Mouse (Mus musculus) embryo, embryonic 11.5 days (tissue): ENCODE data around the gene Mief2.

Experiments
- DNase-seq: peaks from one replicate; pipeline ENCODE4 v3.0.0-alpha.2; 2012; ENCODE audit warnings: low read depth, low spot score

Mief2 gene

DNA sequence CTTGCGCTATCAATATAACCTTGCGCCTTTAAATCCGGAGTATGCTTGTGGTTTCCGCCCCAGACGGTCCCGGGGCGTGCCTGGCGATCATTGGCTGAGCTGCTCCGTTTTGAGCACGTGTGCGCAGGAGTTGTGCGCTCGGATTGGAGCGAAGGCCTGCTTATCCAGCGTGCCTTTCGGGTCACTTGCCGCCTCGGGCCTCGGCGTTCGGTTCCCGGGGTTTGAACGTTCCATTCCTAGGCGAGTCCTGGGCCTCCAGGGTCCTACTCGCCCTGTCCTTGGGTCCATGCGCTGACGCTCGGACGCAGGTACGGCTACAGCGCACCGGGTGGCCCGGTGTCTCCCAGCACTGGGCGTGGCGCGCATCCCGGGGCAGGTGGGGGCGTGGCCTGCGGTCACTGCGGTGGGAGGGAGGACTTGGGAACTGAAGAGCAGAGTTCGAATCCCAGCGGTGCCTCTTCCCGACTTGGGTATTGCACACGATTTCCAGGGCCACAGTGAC lies at the start of gene Mief2:
Gene Mief2, plus strand, starts transcription at position 139 of the 502 bp plus-strand sequence.
- peak; percentile 90 for DNase-seq

DNA sequence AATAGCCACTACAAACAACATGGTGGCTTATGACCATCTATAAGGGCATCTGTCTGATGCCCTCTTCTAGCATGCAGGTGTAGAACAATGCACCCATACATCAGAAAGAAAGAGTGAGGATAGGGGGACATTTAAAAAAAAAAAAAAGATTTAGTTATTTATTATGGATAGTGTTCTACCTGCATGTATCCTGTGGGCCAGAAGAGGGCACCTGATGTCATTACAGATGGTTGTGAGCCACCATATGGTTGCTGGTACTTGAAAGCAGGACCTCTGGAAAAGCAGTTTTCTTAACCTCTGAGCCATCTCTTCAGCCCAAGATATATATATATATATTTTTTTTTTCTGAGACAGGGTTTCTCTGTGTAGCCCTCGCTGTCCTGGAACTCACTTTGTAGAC lies 32.0 kb upstream of the Mief2 start:
- DNase-seq: no peak

DNA sequence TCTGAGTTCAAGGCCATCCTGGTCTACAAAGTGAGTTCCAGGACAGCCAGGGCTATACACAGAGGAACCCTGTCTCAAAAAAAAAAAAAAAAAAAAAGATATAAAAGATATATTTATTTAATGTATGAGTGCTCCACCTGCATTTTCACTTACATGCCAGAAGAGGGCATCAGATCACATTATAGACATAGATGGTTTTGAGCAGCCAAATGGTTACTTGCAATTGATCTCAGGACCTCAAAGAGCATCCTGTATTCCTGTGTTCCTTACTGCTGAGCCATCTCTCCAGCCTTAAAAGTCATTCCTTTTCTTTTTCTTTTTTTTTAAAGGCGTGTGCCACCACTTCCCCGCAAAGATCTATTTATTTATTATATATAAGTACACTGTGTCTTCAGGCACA lies 30.6 kb upstream of the Mief2 start:
- no peak for DNase-seq

DNA sequence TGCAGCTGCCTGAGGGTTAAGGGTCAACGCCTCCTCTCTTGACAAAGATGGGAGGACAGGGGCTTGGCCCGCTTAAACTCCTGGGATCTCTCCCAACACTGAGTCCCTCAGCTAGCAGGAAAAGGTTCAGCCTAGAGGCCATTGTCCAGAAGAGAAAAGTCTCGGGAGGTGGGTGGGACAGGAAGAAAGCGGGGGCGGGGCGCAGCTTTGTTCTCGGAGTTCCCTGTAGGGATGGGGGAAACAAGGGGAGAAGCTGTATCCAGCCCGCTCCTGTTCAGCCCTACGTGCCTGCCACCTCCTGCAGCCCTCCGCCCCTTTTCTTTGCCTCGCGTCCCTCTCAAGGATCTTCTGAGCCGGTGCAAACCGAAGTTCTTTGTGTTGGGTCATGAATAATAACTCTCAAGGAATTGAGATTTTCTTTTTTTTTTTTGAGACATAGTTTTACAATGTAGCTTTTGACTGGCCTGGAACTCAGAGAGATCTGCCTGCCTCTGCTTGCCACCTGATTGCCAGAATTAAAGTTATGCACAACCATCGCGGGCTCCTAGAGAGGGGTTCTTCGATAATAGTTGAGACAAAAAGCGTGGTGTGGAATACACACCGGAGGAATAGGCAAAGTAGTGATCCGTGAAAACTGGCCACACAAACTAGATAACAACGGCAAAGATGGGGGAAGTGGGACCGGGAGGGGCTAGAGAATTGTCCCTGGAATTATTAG lies 29.2 kb upstream of the Mief2 start:
- peak; percentile 52 for DNase-seq

DNA sequence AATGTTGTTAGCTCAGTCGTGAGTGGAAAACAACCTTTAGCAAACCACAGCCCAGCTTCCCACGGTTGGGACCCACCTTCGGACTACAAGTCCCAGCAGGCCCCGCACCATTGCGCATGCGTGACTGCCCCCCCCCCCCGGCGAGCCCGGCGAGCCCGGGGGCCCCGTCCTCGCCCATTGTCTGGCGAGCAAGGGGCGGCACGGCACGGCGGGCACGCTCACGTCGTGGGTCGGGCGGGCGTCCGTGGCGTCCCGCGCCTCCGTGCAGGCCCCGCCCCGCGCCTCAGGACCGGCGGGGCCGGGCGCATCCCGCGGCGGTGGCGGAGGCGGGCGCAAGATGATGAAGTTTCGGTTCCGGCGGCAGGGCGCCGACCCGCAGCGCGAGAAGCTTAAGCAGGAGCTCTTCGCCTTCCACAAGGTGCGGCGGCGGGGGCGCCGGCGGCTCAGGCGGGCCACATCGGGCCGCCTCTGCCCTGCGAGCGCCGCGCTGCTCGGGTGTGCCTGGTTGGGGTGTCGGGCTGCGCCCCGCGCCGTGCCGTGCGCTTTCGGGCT lies 28.6 kb upstream of the Mief2 start, which contains the start of gene Llgl1:
Gene Llgl1, plus strand, starts transcription at position 200 of the 552 bp plus-strand sequence.
- peak; percentile 90 for DNase-seq

DNA sequence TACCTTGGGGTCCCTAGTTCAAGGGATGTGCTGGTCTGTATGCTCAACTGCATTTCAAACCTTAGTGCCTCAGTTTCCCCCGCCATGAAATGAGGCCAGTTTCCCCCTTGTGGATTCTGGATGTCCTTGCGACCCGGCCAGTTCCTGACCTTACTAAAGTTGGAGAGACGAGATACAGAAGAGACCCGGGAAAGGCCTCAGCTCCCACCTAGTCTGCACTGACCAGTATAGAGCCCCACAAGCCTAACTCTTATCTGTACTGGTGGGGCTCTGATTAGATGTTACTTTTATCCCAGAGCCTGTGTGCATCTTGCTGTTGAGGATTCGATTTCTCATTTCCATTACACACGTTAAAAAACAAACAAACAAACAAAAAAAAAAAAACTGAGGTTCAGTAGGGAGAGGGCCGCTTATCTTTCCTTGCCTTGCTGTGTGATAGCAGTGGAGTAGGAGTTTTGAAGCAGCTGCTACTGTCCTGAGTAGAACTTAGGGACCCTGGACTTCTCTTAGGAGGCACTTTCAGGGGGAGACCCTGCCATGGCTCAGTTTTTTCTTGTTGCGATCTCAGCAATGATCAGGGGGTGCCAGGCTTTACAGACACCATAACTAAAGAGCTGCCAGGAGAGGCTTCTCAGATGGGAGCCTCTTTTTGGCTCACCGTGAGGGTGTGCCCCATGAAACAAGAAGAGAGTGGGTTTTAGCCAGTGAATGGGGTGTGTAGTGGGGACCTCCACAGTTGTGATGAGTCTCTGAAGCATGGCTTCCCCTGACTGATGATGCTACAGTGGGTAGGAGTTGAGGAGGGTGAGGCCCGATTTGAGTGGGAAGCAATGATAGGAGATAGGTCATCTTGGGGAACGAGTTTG lies 27.6 kb upstream of the Mief2 start:
- DNase-seq: no peak

DNA sequence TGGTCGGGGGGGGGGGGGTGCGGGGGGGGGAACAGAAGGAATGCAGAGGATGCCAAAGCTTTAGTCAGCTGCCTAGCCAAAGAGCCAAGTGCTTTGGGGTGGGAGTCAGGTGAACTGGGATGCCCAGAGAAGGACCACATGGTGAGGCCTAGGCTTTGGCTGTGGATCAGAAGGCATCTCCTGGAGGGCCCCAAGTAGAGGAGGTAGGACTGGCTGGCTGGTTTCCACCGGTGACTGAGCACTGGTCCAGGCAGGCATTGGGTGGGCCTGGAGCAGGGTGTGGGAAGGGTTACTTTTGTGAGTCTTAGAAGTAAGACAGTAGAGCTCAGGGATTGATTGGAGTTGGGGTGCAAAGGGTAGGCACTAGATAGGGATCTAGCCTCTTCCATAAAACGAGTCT lies 26.6 kb upstream of the Mief2 start:
- DNase-seq: no peak

DNA sequence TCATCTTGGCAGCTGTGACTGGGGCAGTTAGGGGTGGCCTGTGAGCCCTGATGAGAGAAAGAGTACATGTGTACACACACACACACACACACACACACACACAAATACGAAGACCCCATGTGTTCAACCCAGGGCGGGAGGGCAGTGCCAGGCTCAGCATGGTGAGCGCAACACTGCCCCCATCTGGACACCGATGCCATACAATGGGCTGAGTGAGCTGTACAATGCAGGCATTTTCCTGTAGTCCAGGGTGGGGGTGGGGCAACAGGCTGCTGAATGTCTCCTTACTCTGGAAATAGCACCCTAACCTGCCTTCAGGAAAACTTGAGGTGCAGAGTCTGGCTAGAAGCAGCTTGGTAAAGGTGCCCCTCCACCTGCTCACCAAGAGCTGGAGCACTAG lies 25.1 kb upstream of the Mief2 start:
- peak; percentile 54 for DNase-seq

DNA sequence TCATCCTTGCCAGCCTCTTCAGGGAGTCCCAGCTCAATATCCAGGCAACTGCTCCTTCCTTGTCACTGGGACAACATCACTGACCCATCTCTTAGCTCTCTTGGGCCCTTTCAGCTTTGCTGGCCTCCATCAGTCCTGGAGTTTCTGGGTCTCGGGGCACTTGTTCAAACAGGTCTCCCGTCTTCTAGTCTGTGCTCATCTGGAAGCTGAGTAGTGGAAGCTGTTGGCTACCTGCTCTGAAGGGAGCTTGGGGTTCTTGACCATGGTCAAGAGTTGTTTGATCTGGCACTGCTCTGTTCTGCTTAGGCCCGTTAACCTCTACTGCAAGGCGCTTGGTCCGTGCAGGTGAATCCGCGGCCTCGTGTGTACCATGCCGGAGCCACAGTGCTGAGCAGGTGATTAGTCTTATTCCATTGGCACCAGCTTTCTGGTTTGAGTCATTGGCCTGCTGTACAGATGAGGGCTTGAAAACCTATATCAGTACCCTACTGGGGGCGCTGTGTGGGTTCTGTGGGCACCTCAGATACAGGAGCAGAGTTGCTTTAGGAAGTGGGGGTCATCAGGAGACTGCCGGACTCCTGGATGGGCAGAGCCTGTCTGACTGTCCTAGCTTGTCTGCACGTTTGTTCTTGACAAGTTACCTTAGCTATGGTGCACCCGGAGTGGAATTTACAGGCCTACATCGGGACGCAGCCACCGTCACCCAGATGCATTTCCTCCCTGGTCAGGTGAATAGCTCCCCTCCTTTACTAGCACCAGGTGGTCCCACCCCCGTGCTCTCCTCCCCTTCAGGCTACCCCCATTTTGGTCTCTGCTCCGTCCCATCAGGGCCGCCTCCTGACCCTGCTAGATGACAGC lies 23.9 kb upstream of the Mief2 start:
- DNase-seq: no peak

DNA sequence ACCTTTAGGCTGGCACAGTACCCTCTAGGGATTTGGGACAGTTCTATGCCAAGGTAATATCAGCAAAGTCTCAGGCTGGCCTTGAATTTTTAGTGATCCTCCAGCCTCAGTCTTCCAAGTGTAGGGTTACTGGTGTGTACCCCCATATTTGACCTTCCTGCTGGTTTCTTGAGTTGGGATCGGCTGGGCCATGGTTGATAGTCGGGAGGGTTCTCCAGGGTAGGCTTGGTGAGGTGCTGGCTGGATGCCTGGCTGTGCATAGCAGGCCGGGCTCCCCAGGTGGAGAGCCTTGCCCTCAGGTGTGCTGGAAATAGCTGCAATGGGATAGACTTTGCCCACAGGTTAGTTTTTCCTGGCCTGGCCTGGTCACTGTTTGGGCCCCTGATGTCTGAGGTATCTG lies 22.9 kb upstream of the Mief2 start:
- DNase-seq: no peak

DNA sequence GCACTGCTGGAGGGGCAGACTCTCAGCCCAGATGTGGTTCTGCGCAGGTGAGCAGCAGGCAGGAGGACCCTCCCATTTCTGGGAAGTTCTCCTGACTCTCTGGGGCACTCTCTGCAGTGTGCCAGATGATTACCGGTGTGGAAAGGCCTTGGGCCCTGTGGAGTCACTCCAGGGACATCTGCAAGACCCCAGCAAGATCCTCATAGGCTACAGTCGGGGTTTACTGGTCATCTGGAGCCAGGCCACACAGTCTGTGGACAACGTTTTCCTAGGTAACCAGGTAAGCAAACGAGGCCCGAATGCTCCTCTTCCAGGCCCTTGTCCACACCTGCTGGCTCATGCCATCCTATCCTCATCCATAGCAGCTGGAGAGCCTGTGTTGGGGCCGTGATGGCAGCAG lies 22.1 kb upstream of the Mief2 start:
- no peak for DNase-seq

DNA sequence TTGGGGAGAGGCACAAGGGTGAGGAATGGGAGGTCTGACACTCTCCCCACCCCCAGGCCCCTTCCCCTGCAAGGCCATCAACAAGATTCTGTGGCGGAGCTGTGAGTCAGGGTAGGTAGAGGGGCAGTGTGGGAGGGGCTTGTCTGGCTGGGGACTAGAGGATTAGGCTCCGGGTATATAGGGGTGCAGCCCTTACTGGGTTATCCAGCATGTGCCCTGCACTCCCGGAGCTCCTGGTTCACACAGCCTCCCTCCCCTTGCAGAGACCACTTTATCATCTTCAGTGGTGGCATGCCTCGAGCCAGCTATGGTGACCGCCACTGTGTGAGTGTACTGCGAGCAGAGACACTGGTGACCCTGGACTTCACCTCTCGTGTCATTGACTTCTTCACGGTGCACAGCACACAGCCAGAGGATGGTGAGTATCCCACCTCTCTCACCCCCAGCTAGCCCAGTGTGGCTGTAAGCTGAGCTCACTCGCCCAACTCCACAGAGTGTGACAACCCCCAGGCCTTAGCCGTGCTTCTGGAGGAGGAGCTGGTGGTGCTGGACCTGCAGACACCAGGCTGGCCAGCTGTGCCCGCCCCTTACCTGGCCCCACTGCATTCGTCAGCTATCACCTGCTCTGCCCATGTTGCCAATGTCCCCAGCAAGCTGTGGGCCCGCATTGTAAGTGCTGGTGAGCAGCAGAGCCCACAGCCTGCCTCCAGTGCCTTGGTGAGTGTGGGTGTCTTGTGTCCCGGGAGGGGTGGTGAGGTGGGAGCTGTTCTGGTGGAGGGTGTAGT lies 21.3 kb upstream of the Mief2 start:
- DNase-seq: no peak

DNA sequence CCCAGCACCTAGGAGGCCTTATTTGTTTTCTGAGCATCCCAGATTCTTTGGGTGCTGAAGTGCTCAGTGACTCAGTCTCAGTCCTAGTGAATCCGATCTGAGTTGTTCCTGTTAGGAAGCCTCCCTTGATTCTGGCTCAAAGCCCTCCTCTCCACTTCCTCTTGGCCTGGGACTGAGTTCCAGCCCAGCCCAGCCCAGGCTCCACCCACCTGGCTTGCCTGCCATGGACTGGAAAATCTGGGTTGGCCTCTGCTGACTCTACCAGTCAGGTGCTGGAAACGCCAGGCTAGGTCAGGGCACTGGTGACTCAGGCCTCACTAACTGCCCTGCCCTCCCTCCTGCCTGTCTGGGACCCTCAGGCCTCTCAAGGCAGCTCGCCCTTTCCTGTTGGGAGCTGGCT lies 20.5 kb upstream of the Mief2 start:
- no peak for DNase-seq

DNA sequence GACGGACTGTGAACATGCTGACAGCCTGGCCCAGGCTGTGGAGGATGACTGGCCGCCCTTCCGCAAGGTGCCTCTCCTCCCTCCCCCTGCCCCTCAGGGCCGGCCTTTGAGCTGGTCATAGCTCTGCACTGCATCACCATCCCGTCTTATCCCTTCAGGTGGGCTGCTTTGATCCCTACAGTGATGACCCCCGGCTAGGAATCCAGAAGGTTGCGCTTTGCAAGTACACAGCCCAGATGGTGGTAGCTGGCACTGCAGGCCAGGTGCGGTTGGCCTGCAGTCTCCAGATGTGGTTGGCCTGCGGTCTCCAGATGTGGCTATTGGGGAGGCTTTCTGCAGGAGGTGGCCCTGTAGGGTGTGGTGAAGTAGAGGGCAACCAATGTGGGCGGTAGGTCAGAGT lies 19.6 kb upstream of the Mief2 start:
- DNase-seq: no peak

DNA sequence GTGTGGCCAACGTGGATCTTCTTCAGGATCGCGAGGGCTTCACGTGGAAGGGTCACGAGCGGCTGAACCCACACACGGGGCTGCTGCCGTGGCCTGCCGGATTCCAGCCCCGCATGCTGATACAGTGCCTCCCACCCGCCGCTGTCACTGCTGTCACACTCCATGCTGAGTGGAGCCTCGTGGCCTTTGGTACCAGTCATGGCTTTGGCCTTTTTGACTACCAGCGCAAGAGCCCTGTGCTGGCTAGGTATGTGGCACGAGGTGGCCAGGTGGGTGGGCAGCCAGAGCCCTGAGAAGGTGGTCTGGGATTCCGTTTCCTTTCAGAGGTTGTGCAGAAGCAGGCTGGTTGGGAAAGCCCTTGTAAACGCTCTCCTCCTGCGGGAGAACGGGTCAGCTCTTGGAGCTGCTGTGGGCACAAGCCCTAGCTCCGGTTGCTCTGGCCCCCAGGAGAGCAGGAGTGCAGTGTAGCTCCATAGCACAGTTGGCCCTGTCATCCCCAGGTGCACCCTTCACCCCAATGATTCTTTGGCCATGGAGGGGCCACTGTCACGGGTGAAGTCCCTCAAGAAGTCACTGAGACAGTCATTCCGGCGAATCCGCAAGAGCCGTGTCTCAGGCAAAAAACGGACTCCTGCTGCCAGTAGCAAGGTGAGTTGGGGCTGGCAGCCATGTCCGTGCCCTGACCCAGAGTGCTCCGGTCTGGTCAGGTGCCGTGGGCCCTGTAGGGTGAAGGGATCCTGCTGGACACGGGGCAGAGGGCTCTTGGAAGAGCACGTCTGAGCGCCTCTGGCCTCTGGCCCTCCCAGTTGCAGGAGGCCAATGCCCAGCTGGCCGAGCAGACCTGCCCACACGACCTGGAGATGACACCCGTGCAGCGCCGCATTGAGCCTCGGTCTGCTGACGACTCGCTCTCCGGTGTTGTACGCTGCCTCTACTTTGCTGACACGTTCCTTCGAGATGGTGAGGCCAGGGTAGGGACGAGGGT lies 18.4 kb upstream of the Mief2 start:
- no peak for DNase-seq

DNA sequence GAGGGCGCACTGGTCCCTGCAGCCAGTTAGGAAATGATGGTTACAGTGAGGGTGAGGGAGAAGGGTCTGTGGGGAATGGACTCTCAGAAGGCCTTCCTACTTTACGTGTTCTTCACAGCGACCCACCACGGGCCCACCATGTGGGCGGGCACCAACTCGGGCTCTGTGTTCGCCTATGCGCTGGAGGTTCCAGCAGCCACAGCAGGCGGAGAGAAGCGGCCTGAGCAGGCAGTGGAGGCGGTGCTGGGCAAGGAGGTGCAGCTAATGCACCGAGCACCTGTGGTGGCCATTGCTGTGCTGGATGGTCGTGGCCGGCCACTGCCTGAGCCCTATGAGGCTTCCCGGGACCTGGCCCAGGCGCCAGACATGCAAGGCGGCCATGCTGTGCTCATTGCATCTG lies 17.0 kb upstream of the Mief2 start:
- no peak for DNase-seq

DNA sequence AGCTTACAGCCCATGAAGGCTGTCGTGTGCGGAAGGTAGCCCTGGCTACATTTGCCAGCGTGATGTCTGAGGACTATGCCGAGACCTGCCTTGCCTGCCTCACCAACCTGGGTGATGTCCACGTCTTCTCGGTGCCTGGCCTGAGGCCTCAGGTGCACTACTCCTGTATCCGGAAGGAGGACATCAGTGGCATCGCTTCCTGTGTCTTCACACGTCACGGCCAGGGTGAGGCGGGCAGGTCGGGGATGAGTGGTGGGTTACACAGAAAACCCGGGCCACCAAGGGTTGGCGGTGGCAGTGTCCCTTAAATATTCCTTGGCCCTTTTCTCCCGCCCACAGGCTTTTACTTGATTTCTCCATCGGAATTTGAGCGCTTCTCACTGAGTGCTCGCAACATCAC lies 16.2 kb upstream of the Mief2 start:
- DNase-seq: no peak

DNA sequence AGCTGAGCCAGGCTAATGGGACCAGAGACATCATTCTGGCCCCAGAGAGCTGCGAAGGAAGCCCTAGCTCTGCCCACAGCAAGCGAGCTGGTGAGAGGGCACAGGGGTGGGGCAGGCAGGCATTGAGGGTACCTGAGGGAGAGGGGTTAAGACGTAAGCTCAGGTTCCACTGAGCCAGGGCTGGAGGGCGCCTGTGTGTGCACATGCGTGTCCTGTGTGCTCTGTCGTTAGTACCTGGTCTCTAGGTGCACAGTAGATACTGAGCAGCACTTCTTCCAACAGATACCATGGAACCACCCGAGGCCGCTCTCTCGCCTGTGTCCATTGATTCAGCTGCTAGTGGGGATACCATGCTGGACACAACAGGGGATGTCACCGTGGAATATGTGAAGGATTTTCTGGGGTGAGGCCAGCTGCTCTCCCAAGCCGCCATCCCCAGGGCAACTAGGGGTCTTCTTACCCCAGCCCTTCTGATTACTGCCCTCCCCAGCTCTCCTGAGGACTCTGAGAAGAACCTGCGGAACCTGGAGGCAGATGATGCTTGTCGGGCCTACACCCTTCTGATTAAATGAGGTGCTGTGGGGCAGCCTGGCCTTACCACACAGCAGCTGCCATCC lies 15.5 kb upstream of the Mief2 start:
- DNase-seq: no peak

DNA sequence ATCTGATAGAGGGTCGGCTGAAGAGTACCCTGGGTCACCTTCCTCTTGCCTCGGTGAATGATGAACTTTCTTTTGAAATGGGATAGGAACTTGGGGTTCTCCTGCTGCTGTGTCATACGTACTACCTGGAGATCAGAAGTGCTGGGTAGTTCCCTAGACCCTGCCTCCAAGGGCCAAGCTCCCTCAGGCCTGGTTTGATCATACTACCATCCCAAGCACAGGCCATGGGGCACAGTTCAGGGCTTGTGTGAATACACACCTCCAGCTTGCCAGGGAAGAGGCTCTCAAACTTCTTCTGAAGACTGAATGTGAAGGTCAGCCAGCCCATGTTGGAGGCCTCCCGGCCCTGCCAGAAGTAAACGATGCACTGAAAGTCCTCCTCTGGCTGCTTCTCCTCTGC lies 12.4 kb upstream of the Mief2 start:
- no peak for DNase-seq
